Mouse (Mus musculus) kidney, adult 2 months (tissue): ENCODE measurements around the gene Rpia. TPM values are rescaled to one million over a fixed set of nuclear protein-coding genes. Genes with fewer than 3 reads are reported as not detected.
A peak's percentile ranks its signal among the peaks of the same experiment; 100 is the strongest.

Source experiments
- DNase-seq: peaks from one replicate; pipeline ENCODE4 v3.0.0; 2021
- H3K27ac ChIP-seq: fragments of 200-500 bp; 2 replicates; pipeline ENCODE4 v1.5.1; 2012; ENCODE audit warnings: low read depth, low read length, control low read depth, inconsistent platforms; ENCODE audit not compliant: insufficient read depth
- H3K27me3 ChIP-seq: fragments of 200-500 bp; replicated peaks from 2 replicates; pipeline ENCODE4 v1.6.1; 2012; ENCODE audit warnings: mild to moderate bottlenecking, moderate library complexity, low read length, inconsistent platforms; ENCODE audit not compliant: control insufficient read depth, insufficient read depth
- H3K36me3 ChIP-seq: fragments of 200-500 bp; 2 replicates; pipeline ENCODE4 v1.6.1; 2012; ENCODE audit warnings: mild to moderate bottlenecking, moderate library complexity, low read length, inconsistent platforms; ENCODE audit not compliant: control insufficient read depth, insufficient read depth
- H3K4me1 ChIP-seq: fragments of 200-500 bp; 2 replicates; pipeline ENCODE4 v1.6.1; 2011; ENCODE audit warnings: low read length; ENCODE audit not compliant: control insufficient read depth, insufficient read depth
- H3K4me3 ChIP-seq: fragments of 200-500 bp; 2 replicates; pipeline ENCODE4 v1.5.1; 2011; ENCODE audit warnings: mild to moderate bottlenecking, low read depth, low read length, control low read depth; ENCODE audit not compliant: insufficient read depth
- CTCF ChIP-seq: fragments of 200-500 bp; conservative IDR thresholded peaks from 2 replicates; pipeline ENCODE4 v1.5.1; 2011; ENCODE audit warnings: low read depth, mild to moderate bottlenecking, control low read depth, low read length, moderate library complexity, mixed read lengths; ENCODE audit not compliant: insufficient read depth, insufficient read length
- POLR2A ChIP-seq: fragments of 200-500 bp; IDR thresholded peaks from one replicate; pipeline ENCODE4 v1.6.1; 2011; ENCODE audit warnings: low read depth, low read length, control low read depth
- WGBS: fragments of 180-500 bp; shearing (Covaris S2); methylation state at CpG from one replicate; pipeline ENCODE4 v1.1.7; 2018; 5-methylcytosine and 5-hydroxymethylcytosine counted together
- polyA plus RNA-seq: library from polyadenylated mRNA; depleted of rRNA; stranded (reverse); fragments of >200 nt; gene quantifications from 2 replicates; pipeline ENCODE4 v1.2.3, GENCODE M21; 2012

The Rpia gene
- polyA plus RNA-seq, 1 experiment = 15.0 TPM

GRCm38 (mm10) chr6:70790034-70790650, 1.9 kb downstream of the Rpia start:
- Histone ChIP-seq H3K4me1 (peaks cover 5% of the 10 kb centered on the region), H3K4me3 (no peak overlapping the region), H3K27me3 (no peaks in the 10 kb centered on the region), H3K36me3 (no peaks in the 10 kb centered on the region), H3K27ac (no peak overlapping the region)
- no peak for TF ChIP-seq CTCF
- TF ChIP-seq POLR2A = no peak
- WGBS = 67% methylated on average over 9 of the region's 9 CpGs
- no peak for DNase-seq

GRCm38 (mm10) chr6:70789134-70789533, 2.9 kb downstream of the Rpia start:
- TF ChIP-seq POLR2A (no peak), CTCF (no peak)
- 92% methylated on average over 3 of the region's 3 CpGs for WGBS
- Histone ChIP-seq H3K4me1 (peaks cover 5% of the 10 kb centered on the region), H3K27ac (no peak overlapping the region), H3K36me3 (no peaks in the 10 kb centered on the region), H3K4me3 (no peak overlapping the region), H3K27me3 (no peaks in the 10 kb centered on the region)
- DNase-seq = no peak

- Histone ChIP-seq H3K27ac (no peak overlapping the region), H3K4me1 (peaks cover 5% of the 10 kb centered on the region), H3K27me3 (no peaks in the 10 kb centered on the region), H3K36me3 (no peaks in the 10 kb centered on the region), H3K4me3 (no peak overlapping the region)
- WGBS = 61% methylated on average over 2 of the region's 2 CpGs
- no peak for TF ChIP-seq CTCF
- TF ChIP-seq POLR2A = no peak
- DNase-seq = no peak
These were observed 4.5 kb downstream of the Rpia start for GRCm38 (mm10) chr6:70787524-70787923.

GRCm38 (mm10) chr6:70785852-70786251, 6.2 kb downstream of the Rpia start:
- no peak for DNase-seq
- no peaks in the 10 kb centered on the region for H3K36me3 ChIP-seq
- H3K4me3 ChIP-seq = no peak overlapping the region
- 57% methylated on average over 3 of the region's 3 CpGs for WGBS
- no peak overlapping the region for H3K27ac ChIP-seq
- peaks cover 1% of the 10 kb centered on the region for H3K4me1 ChIP-seq
- TF ChIP-seq CTCF = no peak
- no peak for TF ChIP-seq POLR2A
- no peaks in the 10 kb centered on the region for H3K27me3 ChIP-seq

- WGBS = 74% methylated on average over 3 of the region's 3 CpGs
- Histone ChIP-seq H3K27me3 (no peaks in the 10 kb centered on the region), H3K27ac (no peak overlapping the region), H3K4me3 (no peak overlapping the region), H3K4me1 (no peaks in the 10 kb centered on the region), H3K36me3 (no peaks in the 10 kb centered on the region)
- no peak for TF ChIP-seq CTCF
- no peak for TF ChIP-seq POLR2A
- no peak for DNase-seq
These were observed 7.2 kb downstream of the Rpia start for GRCm38 (mm10) chr6:70784811-70785210.

- Histone ChIP-seq H3K27me3 (no peaks in the 10 kb centered on the region), H3K36me3 (no peaks in the 10 kb centered on the region), H3K27ac (no peak overlapping the region), H3K4me3 (no peak overlapping the region), H3K4me1 (no peaks in the 10 kb centered on the region)
- TF ChIP-seq CTCF (no peak), POLR2A (no peak)
- 69% methylated on average over 2 of the region's 2 CpGs for WGBS
- no peak for DNase-seq
These were observed 10.7 kb downstream of the Rpia start for GRCm38 (mm10) chr6:70781336-70781735.

- Histone ChIP-seq H3K4me1 (peaks cover 4% of the 10 kb centered on the region; the same call in 1 of the 2 replicates), H3K27ac (peak overlapping the region; percentile 59; the same call in 1 of the 2 replicates), H3K36me3 (peaks cover 2% of the 10 kb centered on the region; the same call in 1 of the 2 replicates), H3K4me3 (no peak overlapping the region), H3K27me3 (no peaks in the 10 kb centered on the region)
- 59% methylated on average over 2 of the region's 2 CpGs for WGBS
- TF ChIP-seq POLR2A = no peak
- TF ChIP-seq CTCF = no peak
- peak; percentile 50 for DNase-seq
These were observed 17.7 kb downstream of the Rpia start for GRCm38 (mm10) chr6:70774372-70774771.
